Mouse (Mus musculus) lung, postnatal 25 days (tissue): Measurements from ENCODE around the gene Hdgfl3.
"Not testable (repeated sequence)": the region's sequence is repeated elsewhere in the genome, so short reads cannot be mapped to it uniquely, and the experiment has no call there.

Experiments
- DNase-seq: peaks from one replicate; pipeline ENCODE4 v3.0.0; 2022; ENCODE audit warnings: low spot score

Gene Hdgfl3

DNA sequence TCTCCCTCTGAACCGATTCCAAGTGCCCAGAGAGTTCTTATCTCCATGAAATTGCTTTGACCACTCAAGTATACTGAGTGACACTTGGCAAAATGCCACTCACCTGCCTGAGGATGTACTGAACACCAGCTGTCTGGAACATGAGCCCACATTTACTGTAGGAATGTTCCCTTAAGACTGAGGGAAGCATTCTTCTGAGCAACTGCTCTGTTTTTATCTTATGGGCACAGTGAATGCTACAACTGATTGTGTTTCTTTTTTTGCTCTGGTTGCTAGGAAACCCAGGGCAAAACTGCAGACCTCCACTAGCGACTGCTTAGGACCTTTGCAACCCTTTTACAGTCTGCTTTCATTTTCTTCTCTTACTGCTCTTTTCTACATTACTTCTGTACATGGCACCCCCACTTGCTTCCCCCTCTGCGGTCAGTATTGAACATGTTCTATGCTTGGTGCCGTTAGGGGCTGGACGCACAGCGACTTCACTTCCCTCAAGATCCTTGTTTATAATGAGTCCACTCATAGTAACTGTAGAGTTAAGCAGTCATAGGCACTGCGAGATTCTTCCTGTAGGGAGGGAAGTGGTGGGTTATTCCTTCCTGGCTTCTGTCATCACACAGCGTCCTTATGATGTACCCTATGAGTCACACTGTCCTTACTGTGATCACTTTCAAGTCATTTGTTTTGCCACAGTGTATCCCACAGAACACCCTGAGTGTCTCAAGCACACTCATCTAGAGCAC is 79.5 kb downstream of the Hdgfl3 start:
- no peak for DNase-seq

DNA sequence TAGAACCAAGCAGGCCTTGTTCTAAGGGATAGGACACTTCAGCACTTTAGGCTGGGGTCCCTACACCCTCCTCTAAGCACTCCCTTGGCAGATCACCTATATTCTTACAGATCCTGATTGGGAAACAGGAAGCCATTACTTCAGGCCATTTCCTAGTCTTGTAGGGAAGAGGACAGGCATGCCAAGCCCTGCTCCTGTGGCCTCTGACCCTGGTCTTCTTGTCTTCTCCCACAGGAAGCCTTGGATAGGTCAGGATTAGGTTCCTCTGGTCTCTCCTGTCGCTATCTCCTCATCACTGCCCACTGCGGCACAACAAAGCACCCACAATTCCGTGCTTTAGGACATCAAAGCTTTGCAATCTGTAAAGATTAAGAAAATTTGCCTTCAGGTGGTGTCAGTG is 82.6 kb downstream of the Hdgfl3 start:
- no peak for DNase-seq

DNA sequence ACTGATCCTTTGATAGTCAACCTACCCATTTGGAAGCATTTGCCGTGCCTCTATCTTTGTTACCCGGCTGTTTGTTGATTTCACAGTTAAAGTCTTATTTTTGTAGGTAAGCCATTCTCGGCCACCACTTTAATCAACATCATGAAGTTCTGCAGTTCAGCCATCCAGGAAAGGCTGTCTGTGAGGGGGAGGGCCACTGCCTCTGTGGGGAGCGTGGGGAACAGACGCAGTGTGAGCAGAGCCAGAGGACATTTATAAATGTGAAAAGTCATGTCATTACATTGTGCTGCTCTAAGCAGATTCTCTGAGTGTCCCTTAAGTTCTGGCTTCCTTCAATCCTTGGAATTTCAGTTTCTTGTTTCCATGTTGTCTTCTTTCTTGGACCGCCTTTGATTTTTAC is 84.1 kb downstream of the Hdgfl3 start:
- DNase-seq, result no peak

DNA sequence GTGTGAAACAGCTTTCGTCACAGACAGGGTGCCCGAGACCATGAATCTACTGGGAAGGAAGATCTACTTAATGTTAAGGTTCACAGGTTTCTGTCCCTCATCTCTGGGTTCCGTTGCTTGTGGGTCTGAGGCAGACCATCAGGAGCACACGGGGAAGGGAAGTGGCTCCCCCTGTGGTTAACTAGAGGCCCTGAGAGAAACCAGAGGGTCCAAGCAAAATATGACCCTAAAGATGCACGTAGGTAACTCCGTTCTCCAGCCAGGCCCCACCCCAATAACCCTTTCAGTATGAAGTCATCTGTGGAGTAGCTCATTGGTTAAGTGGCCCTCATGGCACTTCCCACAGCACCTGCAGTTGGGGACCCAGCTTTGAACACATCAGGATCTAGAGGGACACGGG is 84.6 kb downstream of the Hdgfl3 start:
- no peak for DNase-seq

DNA sequence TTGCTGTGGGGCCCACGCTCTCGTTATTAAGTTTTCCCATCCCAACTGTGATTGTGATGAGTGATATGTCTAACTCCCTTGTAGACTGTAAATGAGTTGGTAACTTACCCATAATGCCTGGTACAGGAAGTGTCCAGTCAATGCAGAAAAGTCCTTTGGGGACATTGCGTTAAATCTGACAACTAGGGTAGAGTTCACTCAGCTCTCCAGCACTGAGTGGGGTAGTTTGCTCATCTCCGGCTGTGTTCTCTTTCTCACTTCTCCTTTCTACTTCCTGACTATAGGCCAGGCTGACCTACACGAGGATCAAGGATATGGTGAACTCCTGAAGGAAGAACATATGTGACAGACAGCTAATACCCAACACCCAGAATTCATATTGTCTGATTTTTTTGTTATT is 85.1 kb downstream of the Hdgfl3 start:
- DNase-seq, result no peak

DNA sequence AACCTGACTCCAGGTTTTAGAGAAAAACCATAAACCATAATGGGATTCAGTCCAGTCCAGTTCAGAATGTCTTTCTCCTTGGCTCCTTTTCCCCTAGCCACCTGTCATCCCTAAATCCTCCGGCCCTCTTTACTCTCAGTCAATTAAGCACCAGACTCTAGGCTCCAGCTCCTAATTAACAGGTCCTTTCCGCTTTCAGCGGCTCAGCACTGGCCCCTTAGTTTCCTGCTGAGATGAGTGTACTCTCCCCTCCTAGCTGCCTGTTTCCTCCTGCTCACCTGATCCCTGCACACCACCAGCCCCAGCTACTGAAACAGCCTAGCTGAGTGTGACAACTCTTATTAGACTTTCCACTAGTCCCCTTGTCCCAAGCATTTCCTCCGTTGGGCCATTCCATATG is 86.5 kb downstream of the Hdgfl3 start:
- no peak for DNase-seq

GRCm38 (mm10) chr7:81847010-81847409 is 87.3 kb downstream of the Hdgfl3 start:
- no peak for DNase-seq

DNA sequence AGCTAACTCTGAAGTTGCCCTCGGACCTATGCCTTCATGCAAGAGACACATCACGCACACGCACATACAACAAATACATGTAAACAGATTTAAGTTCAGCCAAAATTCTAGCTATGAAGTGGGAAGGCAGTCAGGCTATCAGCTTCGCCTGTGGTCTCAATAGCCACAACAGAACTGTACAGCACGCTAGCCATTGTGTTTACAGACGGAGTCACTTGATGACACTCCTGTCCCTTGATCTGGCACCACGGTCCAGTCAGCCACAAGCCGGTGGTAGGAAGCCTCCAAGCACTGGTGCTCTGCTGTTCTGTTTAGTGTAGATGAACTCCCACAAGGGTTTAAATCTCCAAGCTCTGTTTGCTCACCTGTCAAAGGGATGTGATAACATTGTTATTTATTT is 88.3 kb downstream of the Hdgfl3 start:
- DNase-seq, result no peak

- no peak for DNase-seq
Observed at GRCm38 (mm10) chr7:81845313-81845712, 89.0 kb downstream of the Hdgfl3 start.

GRCm38 (mm10) chr7:81844801-81845200 is 89.5 kb downstream of the Hdgfl3 start:
- no peak for DNase-seq

GRCm38 (mm10) chr7:81843903-81844302 is 90.4 kb downstream of the Hdgfl3 start:
- DNase-seq, result no peak

GRCm38 (mm10) chr7:81842998-81843397 is 91.3 kb downstream of the Hdgfl3 start:
- no peak for DNase-seq

GRCm38 (mm10) chr7:81842141-81842540 is 92.1 kb downstream of the Hdgfl3 start:
- no peak for DNase-seq

GRCm38 (mm10) chr7:81841439-81841838 is 92.8 kb downstream of the Hdgfl3 start:
- no peak for DNase-seq

DNA sequence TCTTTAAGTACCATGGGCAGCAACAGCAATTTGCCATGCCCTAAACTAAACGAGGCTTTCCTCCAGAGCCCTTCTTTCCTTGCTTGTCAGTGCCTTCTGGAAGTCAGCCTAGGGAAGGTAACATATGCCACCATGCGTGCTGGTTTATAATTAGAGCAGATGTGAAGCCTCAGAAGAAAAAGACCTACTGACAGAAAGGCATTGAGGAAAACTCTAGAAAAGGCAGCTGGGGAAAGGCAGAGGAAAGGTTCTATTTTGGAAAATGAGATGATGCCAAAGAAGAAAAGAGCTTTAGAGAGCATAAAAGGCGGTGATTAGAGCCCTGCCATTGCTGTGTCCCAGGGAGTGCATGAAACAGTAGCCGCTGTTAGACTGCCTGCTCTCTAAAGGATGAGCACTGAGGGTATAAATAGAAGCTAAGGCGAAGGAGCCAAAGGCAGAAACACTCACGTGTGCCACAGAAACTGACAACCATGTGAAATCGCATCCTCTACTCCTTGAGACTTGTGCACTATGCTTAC is 93.6 kb downstream of the Hdgfl3 start:
- no peak for DNase-seq

DNA sequence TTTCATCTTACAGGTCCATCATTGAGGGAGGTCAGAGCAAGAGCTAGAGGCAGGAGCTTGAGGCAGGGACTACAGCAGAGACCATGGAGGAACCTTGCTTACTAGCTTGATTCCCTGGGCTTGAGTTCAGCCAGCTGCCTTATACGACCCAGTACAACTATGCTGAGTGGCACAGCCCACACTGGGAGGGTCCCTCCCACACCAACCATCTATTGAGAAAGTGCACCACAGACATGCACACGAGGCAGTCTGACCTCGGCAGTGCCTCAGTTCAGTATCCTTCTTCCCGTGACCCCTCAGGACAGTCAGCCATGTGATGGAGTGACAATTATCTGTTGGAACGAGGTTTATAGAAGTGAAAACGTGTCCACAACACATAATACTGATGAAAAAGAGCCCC is 94.5 kb downstream of the Hdgfl3 start:
- DNase-seq, result no peak

- not testable (repeated sequence) for DNase-seq
Observed at GRCm38 (mm10) chr7:81837771-81838170, 96.5 kb downstream of the Hdgfl3 start.

GRCm38 (mm10) chr7:81835430-81835829 is 98.8 kb downstream of the Hdgfl3 start:
- DNase-seq, result no peak

- no peak for DNase-seq
Observed at GRCm38 (mm10) chr7:81834847-81835246, 99.4 kb downstream of the Hdgfl3 start.
